Mouse (Mus musculus): ENCODE measurements around the gene Pptc7.

Gene Pptc7

DNA sequence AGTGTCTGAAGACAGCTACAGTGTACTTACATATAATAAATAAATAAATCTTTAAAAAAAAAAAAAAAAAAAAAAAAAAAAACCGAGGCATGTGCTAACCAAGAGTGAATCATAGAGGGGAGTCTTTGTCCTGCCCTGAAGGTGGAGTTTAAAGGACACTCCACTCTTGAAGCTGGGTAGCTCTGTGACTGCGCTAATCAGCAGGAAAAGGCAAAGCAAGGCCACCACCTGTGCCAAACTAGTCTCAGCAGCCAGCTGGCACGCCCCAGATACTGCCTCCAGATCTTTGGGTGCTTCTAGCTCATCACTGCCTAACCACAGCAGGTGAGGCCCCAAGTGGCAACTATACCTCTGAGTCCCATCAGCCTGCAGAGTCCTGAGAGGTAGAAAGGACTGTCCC lies 50.5 kb downstream of the Pptc7 start:
- DNase-seq: no peak

GRCm38 (mm10) chr5:122336554-122337294 lies 52.6 kb downstream of the Pptc7 start:
- DNase-seq: no peak

DNA sequence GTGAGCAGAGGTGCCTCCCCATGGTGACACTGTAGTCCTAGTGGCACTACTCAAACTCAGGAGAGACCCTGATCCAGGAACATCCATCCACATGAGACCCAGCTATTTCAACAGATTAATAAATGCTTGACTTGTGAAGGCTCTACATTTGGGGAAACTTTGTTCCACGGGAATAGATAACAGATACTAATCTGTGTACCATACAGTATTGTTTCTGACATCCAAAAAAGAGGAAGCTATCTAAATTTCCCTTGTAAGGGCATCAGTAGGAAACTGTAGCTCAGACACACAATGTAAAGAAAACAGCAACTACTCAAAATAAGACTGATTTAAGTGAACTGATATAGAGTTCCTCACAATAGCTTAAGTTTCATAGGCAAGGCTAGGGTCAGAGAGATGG lies 58.7 kb downstream of the Pptc7 start:
- DNase-seq: no peak

DNA sequence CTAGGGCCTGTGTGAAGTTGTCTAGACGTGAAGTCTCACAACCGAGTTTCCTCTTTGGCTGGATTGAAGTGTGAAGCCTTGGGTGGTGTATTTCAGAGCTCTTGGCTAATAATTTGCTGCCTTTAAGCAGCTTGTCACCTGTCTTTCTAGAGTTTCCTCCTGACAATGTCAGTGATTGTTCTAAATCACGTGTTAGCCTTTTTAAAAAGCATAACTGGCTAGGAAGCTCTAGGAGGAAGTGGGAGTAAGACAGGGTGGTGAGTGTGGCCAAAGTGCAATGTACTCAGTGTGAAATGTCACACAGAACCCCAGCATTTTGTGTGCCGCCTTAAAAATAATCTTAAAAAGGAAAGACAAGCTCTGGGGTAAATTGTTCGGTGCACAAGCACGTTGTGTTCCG lies 59.6 kb downstream of the Pptc7 start:
- no peak for DNase-seq

- DNase-seq: peak; percentile 81
These were observed 60.1 kb downstream of the Pptc7 start for GRCm38 (mm10) chr5:122344260-122344659.

DNA sequence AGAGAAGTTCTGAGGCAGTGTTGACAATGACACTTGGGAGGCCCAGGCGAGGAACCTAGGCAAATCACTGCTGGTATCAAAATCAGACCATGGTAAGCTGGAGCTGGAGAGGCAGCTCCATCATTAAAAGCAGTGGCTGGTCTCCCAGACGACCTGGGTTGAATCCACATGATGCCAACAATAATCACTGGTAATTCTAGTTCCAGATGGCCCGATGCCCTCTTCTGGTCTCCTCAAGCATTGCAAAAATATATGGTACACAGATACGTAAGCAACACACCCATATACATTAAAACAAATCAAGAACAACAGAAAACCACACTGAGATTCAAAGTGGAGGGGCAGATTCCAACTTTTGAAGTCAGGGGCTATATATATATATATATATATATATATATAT lies 61.6 kb downstream of the Pptc7 start:
- DNase-seq: no peak

- DNase-seq: peak; percentile 98
These were observed 69.8 kb downstream of the Pptc7 start, which contains the start of the genes Rad9b and Vps29 for GRCm38 (mm10) chr5:122353807-122354491. Rad9b (minus strand) TSS chr5:122354233. Vps29 (plus strand) TSS chr5:122354369.

DNA sequence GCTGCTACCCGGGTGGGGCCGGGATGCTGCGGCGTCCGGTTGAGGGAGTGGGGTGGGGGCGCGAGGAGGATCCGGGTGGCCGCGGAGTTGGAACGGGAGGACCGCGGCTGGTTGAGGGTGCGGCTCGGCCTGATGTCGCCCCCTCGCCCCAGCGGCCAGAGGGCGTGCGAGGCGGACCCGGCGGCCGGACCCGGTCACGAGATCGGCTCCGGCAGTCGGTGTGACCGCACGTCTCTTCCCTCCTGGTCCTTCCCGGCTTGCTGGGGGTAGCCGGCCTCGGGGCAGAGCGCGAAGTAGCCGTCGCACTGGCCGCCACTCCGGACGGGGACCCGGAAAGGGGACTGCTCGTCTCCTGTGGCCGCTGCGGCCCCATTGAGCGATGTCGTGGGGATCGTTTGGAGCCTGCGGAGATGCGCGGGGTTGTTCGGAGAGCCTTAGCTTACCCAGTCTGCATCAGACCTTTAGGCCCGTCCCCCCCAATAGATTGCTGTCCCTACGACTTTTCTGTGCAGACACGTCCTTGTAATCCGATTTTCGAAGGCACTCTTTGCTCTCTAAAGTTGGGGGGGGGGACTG lies 70.4 kb downstream of the Pptc7 start:
- no peak for DNase-seq

DNA sequence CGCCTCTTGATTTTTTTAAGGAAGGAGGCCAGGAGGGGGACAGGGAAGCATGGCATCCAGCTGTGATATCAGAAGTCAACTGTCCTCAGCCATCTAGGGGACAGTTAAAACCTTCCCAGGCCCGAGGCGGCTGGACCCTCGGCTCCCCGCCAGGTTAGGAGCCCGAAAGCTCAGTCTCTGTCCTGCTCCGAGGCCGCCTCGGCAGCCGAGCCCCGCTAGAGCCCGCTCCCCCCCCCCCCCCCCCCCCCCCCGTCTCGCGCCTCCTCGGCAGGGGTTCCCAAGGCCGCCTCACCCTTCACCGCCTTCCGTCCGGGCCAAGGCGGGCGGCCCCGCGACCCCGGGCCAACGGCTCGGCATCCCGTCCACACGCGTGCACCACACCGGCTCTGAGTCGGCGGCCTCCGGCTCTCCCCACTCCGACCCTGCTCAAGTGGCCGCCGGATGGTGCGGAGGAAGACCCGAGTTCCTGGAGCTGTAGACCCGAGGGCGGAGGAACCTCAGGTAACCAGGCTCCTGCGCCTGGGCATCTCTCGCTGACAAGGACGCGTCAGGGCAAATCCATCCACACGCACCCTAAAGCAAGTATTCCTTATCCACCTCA lies 87.5 kb downstream of the Pptc7 start, which contains the start of gene Gpn3:
Gene Gpn3 (plus strand): TSS at position 286 of the 601 bp plus-strand sequence.
- no peak for DNase-seq

GRCm38 (mm10) chr5:122372192-122372769 lies 88.1 kb downstream of the Pptc7 start, which contains the start of gene Fam216a:
Fam216a (minus strand) TSS chr5:122372364.
- DNase-seq: peak; percentile 99

DNA sequence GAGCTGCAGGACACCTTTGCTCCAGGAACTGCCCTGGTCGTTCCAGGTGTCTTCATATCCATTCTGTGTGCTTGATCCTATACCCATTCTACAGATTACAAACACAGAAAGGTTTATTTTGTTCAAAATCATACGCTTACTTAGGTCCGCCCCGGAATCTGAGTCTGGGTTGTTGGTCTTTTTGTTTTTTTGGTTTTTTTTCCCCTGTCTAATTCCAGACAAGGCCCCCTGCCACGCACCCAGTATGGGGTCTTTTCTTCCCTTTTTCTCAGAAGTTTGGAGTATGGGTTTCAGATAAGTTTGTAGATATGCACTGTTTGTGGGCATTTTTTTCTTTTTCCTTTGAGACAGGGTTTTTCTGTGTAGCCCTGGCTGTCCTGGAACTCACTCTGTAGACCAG lies 88.7 kb downstream of the Pptc7 start:
- no peak for DNase-seq
